Mouse (Mus musculus) midbrain, embryonic 14.5 days (tissue): ENCODE measurements around the gene Sfn. TPM values are rescaled to one million over a fixed set of nuclear protein-coding genes. Genes with fewer than 3 reads are reported as not detected.
A peak's percentile ranks its signal among the peaks of the same experiment; 100 is the strongest.

Source experiments
- ATAC-seq: fragments of 200-750 bp; cut with Nextera tagmentation; 2 replicates; pipeline ENCODE4 v1.8.0; 2017; ENCODE audit warnings: moderate number of reproducible peaks, moderate library complexity; ENCODE audit not compliant: low FRiP score, low TSS enrichment
- DNase-seq: peaks from one replicate; pipeline ENCODE4 v3.0.0-alpha.2; 2015
- H3K27ac ChIP-seq: fragments of 300-500 bp; sonication (generic); replicated peaks from 2 replicates; pipeline ENCODE4 v1.5.1; 2014; ENCODE audit warnings: mild to moderate bottlenecking, low read depth, low read length, moderate library complexity
- H3K27me3 ChIP-seq: fragments of 300-500 bp; sonication (generic); 2 replicates; pipeline ENCODE4 v1.6.1; 2014; ENCODE audit warnings: low read length, control low read depth, mixed read lengths; ENCODE audit not compliant: control insufficient read depth, insufficient read depth
- H3K36me3 ChIP-seq: fragments of 300-500 bp; sonication (generic); 2 replicates; pipeline ENCODE4 v1.6.1; 2014; ENCODE audit warnings: low read length, control low read depth; ENCODE audit not compliant: control insufficient read depth, insufficient read depth
- H3K4me1 ChIP-seq: fragments of 300-500 bp; sonication (generic); 2 replicates; pipeline ENCODE4 v1.6.1; 2014; ENCODE audit warnings: mild to moderate bottlenecking, antibody characterized with exemption, low read length, control low read depth; ENCODE audit not compliant: control insufficient read depth, insufficient read depth
- H3K4me2 ChIP-seq: fragments of 300-500 bp; sonication (generic); 2 replicates; pipeline ENCODE4 v1.6.1; 2014; ENCODE audit warnings: mild to moderate bottlenecking, low read length, moderate library complexity
- H3K4me3 ChIP-seq: fragments of 300-500 bp; sonication (generic); replicated peaks from 2 replicates; pipeline ENCODE4 v1.5.1; 2014; ENCODE audit warnings: low read depth, low read length
- H3K9ac ChIP-seq: fragments of 300-500 bp; sonication (generic); replicated peaks from 2 replicates; pipeline ENCODE4 v1.6.1; 2014; ENCODE audit warnings: mild to moderate bottlenecking, low read length, moderate library complexity
- H3K9me3 ChIP-seq: fragments of 300-500 bp; sonication (generic); 2 replicates; pipeline ENCODE4 v1.6.1; 2016; ENCODE audit warnings: low read length, control low read depth, mixed read lengths; ENCODE audit not compliant: control insufficient read depth
- WGBS: fragments of 180-500 bp; shearing (Covaris S2); extraction: QIAGEN DNeasy Blood & Tissue Kit; methylation state at CpG from one replicate; pipeline ENCODE4 v1.1.7; 2014; 5-methylcytosine and 5-hydroxymethylcytosine counted together
- polyA plus RNA-seq: library from polyadenylated mRNA; unstranded; fragments of >200 nt; fragmentation: Nextera tagmentation; extraction: Ambion mirVana; gene quantifications from 2 replicates; pipeline ENCODE4 v1.2.1, GENCODE M21; 2014

The Sfn gene
- polyA plus RNA-seq, 1 experiment from 2014 or later: 1.3 TPM

DNA sequence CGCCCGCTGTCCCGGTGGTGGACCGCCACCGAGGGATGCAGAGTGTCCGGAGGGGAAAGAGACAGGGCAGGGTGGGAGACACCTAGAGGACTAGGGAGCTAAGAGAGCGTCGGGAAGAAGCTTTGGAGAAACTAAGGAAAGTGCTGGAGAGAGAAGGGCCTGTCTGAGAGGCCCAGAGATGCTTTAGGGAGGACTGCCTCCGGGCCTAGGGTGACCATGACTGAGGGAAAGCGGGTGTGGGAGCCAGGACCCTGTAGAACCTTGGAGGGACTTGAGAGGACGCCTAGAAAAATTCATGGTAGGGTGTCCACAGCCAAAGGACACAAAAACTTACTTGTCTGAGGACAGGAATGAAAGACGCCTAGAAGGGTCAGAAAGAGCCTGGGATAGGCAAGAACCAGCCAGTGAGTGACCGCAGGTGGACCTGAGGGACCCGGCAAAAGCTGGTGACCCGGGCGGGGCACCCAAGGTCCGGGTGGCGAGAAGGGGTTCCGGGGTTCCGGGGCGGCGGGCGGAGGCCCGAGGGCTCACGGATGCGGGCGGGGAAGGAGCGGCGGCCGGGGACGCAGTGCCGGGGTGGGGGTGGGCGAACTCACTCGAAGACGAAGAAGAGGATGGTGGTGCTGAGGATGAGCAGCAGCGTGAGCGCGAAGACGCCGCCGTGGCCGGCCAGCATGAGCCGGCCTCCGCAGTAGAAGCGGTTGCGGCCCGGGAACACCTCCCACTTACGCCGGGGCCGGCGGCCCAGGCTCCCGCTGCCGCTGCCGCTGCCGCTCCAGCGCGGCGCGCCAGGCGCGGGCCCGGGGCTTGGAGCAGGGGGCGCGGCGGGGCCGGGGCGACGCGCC lies 30.7 kb upstream of the Sfn start:
- no peaks in the 10 kb centered on the region for H3K9me3 ChIP-seq
- DNase-seq: peak; percentile 24
- H3K27ac ChIP-seq: peak overlapping the region; percentile 88
- H3K27me3 ChIP-seq: no peaks in the 10 kb centered on the region
- 1% methylated on average over 68 of the region's 69 CpGs for WGBS
- H3K4me2 ChIP-seq: peak overlapping the region; percentile 72
- H3K4me3 ChIP-seq: peak overlapping the region; percentile 71
- no peaks in the 10 kb centered on the region for H3K36me3 ChIP-seq
- H3K4me1 ChIP-seq: peaks cover 10% of the 10 kb centered on the region
- H3K9ac ChIP-seq: peak overlapping the region; percentile 95
- ATAC-seq: no peak; the same call in 1 of the 2 replicates

DNA sequence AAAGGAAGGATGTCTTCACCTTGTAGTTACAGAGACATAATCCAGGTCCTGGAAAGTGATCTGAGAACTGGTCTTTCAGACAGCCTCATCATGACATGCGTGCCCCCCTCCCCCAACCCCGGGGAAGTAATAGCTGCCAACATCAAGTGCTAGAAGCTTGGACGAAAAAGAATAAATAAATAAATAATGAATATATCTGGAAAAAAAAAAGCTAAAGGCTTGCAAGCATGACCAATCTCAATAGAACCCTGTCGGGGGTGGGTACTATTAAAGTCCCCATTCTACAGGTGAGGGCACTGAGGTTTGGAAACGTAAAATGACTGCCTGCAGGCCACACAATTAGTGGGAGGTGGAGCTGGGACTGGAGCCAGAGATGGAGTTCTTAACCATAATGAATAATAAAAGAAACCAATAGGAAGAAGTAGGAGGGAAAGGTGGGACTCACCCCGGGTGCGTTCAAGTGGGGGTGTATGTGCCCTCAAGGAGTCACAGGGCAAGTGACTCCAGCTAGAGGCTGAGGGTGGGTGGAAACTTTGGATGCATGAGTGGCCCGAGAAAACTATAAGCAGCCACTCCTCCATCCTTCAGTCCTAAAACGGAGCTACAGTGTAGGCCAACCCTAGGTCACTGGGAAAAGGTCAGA lies 29.9 kb upstream of the Sfn start:
- H3K27me3 ChIP-seq: no peaks in the 10 kb centered on the region
- H3K27ac ChIP-seq: no peak overlapping the region
- peak overlapping the region; percentile 72 for H3K4me2 ChIP-seq
- DNase-seq: no peak
- H3K4me1 ChIP-seq: peaks cover 10% of the 10 kb centered on the region
- H3K4me3 ChIP-seq: peak overlapping the region; percentile 71
- 36% methylated on average over 9 of the region's 9 CpGs for WGBS
- ATAC-seq: no peak
- H3K36me3 ChIP-seq: peaks cover 4% of the 10 kb centered on the region
- no peaks in the 10 kb centered on the region for H3K9me3 ChIP-seq
- peak overlapping the region; percentile 95 for H3K9ac ChIP-seq

- no peak overlapping the region; the same call in 1 of the 2 replicates for H3K9ac ChIP-seq
Measured at GRCm38 (mm10) chr4:133631071-133631768, 29.3 kb upstream of the Sfn start.

DNA sequence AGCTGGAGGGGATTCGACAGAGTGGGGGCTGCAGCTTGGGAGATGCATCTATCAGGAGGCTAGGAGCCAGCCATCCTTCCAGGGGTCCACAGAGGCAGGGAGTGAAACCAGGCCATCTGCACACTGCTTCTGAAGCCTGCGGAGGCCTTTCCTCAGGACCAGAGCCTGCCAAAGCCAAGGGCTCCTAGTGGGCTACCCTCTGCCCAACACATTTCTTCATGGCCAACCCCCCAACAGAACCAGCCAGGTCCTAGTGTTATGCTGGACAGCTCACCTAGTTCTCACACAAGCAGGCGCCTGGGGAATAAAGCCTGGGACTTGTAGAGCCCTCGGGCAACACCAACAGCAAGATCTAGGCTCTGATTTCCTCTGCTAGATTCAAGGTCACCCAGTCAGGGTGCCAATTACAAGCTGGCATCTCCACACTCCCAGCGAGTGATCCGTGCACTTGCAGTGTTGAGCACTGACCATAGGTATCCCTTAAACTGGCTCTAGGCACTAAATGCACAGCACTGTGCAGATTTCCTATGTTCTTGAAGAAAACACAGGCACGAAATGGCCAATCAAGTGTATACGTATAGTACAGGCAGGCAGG lies 28.5 kb upstream of the Sfn start:
- DNase-seq: no peak

More at GRCm38 (mm10) chr4:133631071-133631768, 29.3 kb upstream of the Sfn start:
- no peak for DNase-seq
- H3K9me3 ChIP-seq: no peaks in the 10 kb centered on the region
- H3K36me3 ChIP-seq: peaks cover 10% of the 10 kb centered on the region
- WGBS: 87% methylated on average over 14 of the region's 14 CpGs
- H3K27me3 ChIP-seq: no peaks in the 10 kb centered on the region
- no peak for ATAC-seq
- H3K27ac ChIP-seq: no peak overlapping the region
- peak overlapping the region; percentile 71; the same call in 1 of the 2 replicates for H3K4me3 ChIP-seq
- H3K4me1 ChIP-seq: peaks cover 10% of the 10 kb centered on the region
- H3K4me2 ChIP-seq: peak overlapping the region; percentile 72; the same call in 1 of the 2 replicates

GRCm38 (mm10) chr4:133629191-133629590 lies 27.2 kb upstream of the Sfn start:
- no peak overlapping the region for H3K9ac ChIP-seq
- no peaks in the 10 kb centered on the region for H3K9me3 ChIP-seq
- DNase-seq: no peak
- H3K4me3 ChIP-seq: no peak overlapping the region
- WGBS: 92% methylated on average over 7 of the region's 7 CpGs
- peaks cover 10% of the 10 kb centered on the region for H3K4me1 ChIP-seq
- no peak overlapping the region for H3K27ac ChIP-seq
- H3K27me3 ChIP-seq: no peaks in the 10 kb centered on the region
- ATAC-seq: no peak
- peaks cover 28% of the 10 kb centered on the region for H3K36me3 ChIP-seq
- H3K4me2 ChIP-seq: no peak overlapping the region

More for the DNA sequence above, 28.5 kb upstream of the Sfn start:
- H3K36me3 ChIP-seq: peaks cover 17% of the 10 kb centered on the region
- no peak overlapping the region for H3K9ac ChIP-seq
- H3K27ac ChIP-seq: no peak overlapping the region
- no peak for ATAC-seq
- no peaks in the 10 kb centered on the region for H3K27me3 ChIP-seq
- H3K9me3 ChIP-seq: no peaks in the 10 kb centered on the region
- no peak overlapping the region for H3K4me2 ChIP-seq
- 89% methylated on average over 8 of the region's 8 CpGs for WGBS
- no peak overlapping the region for H3K4me3 ChIP-seq
- peaks cover 10% of the 10 kb centered on the region for H3K4me1 ChIP-seq

DNA sequence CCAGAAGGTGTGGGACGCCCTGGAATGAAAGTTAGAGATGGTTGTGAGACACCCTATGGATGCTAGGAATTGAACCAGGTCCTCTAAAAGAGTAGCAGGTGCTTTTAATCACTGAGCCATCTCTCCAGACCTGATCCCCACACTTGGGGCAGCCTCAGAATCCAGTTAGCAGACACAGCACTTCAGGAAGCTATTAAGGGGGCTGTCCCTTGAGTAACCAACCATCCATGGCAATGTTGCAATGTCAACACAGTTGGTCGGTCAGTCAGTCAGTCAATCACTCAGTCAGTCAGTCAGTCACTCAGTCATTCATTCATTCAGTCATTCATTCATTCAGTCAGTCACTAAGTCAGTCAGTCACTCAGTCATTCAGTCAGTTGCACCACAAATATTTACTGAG lies 26.5 kb upstream of the Sfn start:
- Histone ChIP-seq H3K4me1 (peaks cover 10% of the 10 kb centered on the region), H3K36me3 (peaks cover 34% of the 10 kb centered on the region), H3K27me3 (no peaks in the 10 kb centered on the region), H3K4me3 (no peak overlapping the region), H3K9me3 (no peaks in the 10 kb centered on the region), H3K9ac (no peak overlapping the region), H3K4me2 (no peak overlapping the region), H3K27ac (no peak overlapping the region)
- 82% methylated on average over 2 of the region's 2 CpGs for WGBS
- no peak for ATAC-seq
- DNase-seq: no peak

DNA sequence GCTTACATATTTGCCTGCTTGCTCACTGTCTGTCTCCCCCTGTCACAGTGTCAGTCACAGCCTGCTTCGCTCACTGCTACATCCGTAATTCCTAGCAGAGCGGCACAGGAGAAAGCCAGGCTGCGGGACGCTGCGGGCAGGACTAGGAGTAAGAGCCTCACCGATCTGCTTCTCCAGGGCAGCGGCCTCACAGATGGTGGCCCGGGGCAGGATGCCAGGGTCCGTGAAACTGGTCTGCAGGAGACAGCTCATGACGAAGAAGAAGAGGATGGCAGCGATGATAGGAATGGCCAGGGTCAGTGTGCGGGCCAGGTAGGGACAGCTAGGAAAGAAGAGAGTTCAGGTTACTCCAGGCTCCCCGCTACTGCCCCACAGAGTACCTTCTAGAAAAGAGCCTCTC lies 25.1 kb upstream of the Sfn start:
- no peak for DNase-seq
- Histone ChIP-seq H3K36me3 (peaks cover 34% of the 10 kb centered on the region), H3K9me3 (no peaks in the 10 kb centered on the region), H3K27me3 (no peaks in the 10 kb centered on the region), H3K4me3 (no peak overlapping the region), H3K4me2 (no peak overlapping the region), H3K4me1 (peaks cover 5% of the 10 kb centered on the region), H3K9ac (no peak overlapping the region), H3K27ac (no peak overlapping the region)
- 93% methylated on average over 14 of the region's 14 CpGs for WGBS
- ATAC-seq: no peak

DNA sequence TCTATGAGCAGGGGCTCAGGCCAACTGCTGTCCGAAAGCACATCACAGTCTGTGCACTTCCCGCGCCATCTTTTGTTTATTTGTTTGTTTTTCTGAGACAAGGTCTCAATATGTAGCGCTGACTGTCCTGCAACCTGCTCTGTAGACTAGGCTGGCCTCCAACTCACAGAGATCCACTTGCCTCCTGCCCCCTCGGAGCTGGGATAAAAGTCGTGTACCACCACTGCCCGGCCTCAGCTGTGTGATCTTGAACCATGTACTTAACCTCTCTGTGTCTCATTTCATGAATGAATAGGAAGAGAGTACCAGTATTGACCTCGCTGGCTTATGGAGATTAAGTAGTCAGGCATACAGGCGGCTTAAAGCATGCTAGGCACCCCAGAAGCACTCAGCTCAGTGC lies 24.7 kb upstream of the Sfn start:
- DNase-seq (no peak), ATAC-seq (no peak)
- WGBS: 82% methylated on average over 9 of the region's 9 CpGs
- peaks cover under 1% of the 10 kb centered on the region; the same call in 1 of the 2 replicates for H3K4me1 ChIP-seq
- H3K4me2 ChIP-seq: no peak overlapping the region
- no peak overlapping the region for H3K27ac ChIP-seq
- H3K9ac ChIP-seq: no peak overlapping the region
- H3K27me3 ChIP-seq: no peaks in the 10 kb centered on the region
- H3K36me3 ChIP-seq: peaks cover 34% of the 10 kb centered on the region
- no peak overlapping the region for H3K4me3 ChIP-seq
- no peaks in the 10 kb centered on the region for H3K9me3 ChIP-seq
